Mouse (Mus musculus): ENCODE measurements around the gene Zwilch.

GRCm38 (mm10) chr9:64198068-64198762 lies 25.3 kb upstream of the Zwilch start:
- TF ChIP-seq CTCF (conservative IDR thresholded peaks at IDR 0.05; ENCODE audit: insufficient read depth, insufficient read length, low read depth, low read length) (no peak), POLR2A (IDR thresholded peaks at IDR 0.05; ENCODE audit: low read depth, low read length) (no peak)
